In the genomic region with DNA sequence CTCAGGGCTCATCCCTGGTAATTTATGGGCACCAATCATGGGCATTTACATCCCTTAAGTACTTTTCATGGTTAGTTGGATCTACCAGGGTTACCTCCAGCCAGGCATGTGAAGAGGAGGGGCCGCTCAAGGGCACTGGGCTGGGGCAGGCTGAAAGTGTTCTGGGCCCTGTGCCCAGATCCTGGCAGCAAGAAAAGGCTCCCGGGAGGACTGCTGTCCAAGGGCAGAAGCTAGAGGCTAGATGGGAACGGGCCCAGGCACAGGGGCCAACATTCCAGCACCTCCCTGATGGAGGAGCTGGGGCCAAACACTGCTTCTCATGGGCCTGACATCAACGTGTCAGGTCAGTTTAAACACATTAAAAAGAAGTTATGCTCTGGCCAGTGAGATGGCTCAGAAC, we compare ENCODE assay signal across 10 mouse cellular contexts. TPM values are rescaled to one million over a fixed set of nuclear protein-coding genes. Genes with fewer than 3 reads are reported as not detected.
DNase-seq lines count a peak whose midpoint lies in the region; ATAC-seq lines count a peak whose summit lies in the region.
"Had no signal": no experiment of that assay in that cellular context is flagged by ENCODE, and none has a peak within 500 bp of the region (broad histone marks: within the 10 kb centered on the region; RNA-seq: fewer than 3 reads in every experiment).

No protein-coding gene starts in this region.

- no peaks in the 10 kb centered on the region for H3K9me3 ChIP-seq in hindbrain, embryonic 12.5 days (replicated peaks)
- no peaks in the 10 kb centered on the region; the same call in 1 of the 2 replicates for H3K9me3 ChIP-seq in hindbrain, embryonic 11.5 days (ENCODE audit: control insufficient read depth, low read length)
- H3K9me3 ChIP-seq in forebrain, embryonic 14.5 days (replicated peaks; ENCODE audit: control insufficient read depth, low read length): no peaks in the 10 kb centered on the region
- no peaks in the 10 kb centered on the region for H3K9me3 ChIP-seq in hindbrain, embryonic 14.5 days (ENCODE audit: control insufficient read depth, low read length)
- H3K9me3 ChIP-seq in midbrain, embryonic 16.5 days (replicated peaks; ENCODE audit: control insufficient read depth, low read length, poor library complexity, severe bottlenecking): no peaks in the 10 kb centered on the region
- H3K9me3 ChIP-seq: embryonic facial prominence, embryonic 12.5 days had no signal

- no peak for DNase-seq in hindbrain, embryonic 11.5 days (ENCODE audit: low spot score)
- DNase-seq in adrenal gland, adult 2 months: peak; percentile 93
- peak; percentile 87 for DNase-seq in forebrain, embryonic 14.5 days (ENCODE audit: low spot score)
- peak; percentile 67 for DNase-seq in hindbrain, embryonic 14.5 days (ENCODE audit: low spot score)
- DNase-seq in frontal cortex, postnatal 25 days (ENCODE audit: low spot score in 2 of 2): no peak
- no peak for DNase-seq in B cell, adult 2 months

- no peak overlapping the region for H3K27ac ChIP-seq in hindbrain, embryonic 12.5 days
- no peak overlapping the region for H3K27ac ChIP-seq in hindbrain, embryonic 11.5 days (ENCODE audit: low read depth, low read length)
- no peak overlapping the region for H3K27ac ChIP-seq in forebrain, embryonic 14.5 days (ENCODE audit: low read depth, low read length)
- no peak overlapping the region for H3K27ac ChIP-seq in hindbrain, embryonic 14.5 days
- no peak overlapping the region for H3K27ac ChIP-seq in midbrain, embryonic 16.5 days (ENCODE audit: low read length)
- H3K27ac ChIP-seq: embryonic facial prominence, embryonic 12.5 days; liver, embryonic 14.5 days had no signal

- no peaks in the 10 kb centered on the region; the same call in 1 of the 2 replicates for H3K4me1 ChIP-seq in hindbrain, embryonic 12.5 days
- H3K4me1 ChIP-seq in hindbrain, embryonic 11.5 days (replicated peaks; ENCODE audit: control insufficient read depth, insufficient read depth, low read length): no peaks in the 10 kb centered on the region; the same call in 1 of the 2 replicates
- 0 out of 2 replicates have a peak, but pooled peaks cover 2% of the 10 kb centered on the region for H3K4me1 ChIP-seq in forebrain, embryonic 14.5 days (ENCODE audit: control insufficient read depth, insufficient read depth, low read length)
- no peaks in the 10 kb centered on the region for H3K4me1 ChIP-seq in hindbrain, embryonic 14.5 days (replicated peaks; ENCODE audit: control insufficient read depth, insufficient read depth, low read length)
- H3K4me1 ChIP-seq in midbrain, embryonic 16.5 days (ENCODE audit: control insufficient read depth, insufficient read depth, low read length): no peaks in the 10 kb centered on the region
- H3K4me1 ChIP-seq: embryonic facial prominence, embryonic 12.5 days had no signal

- ATAC-seq in hindbrain, embryonic 12.5 days (ENCODE audit: low FRiP score): peak; percentile 85
- ATAC-seq in hindbrain, embryonic 11.5 days (ENCODE audit: low FRiP score): no peak
- ATAC-seq in forebrain, embryonic 14.5 days: peak; percentile 92
- ATAC-seq in hindbrain, embryonic 14.5 days (ENCODE audit: low FRiP score): peak; percentile 88; the same call in 1 of the 2 replicates
- 0 out of 2 replicates have a peak, but pooled peaks have one; percentile 48 for ATAC-seq in midbrain, embryonic 16.5 days

- 35% methylated on average over 4 of the region's 4 CpGs for WGBS in hindbrain, embryonic 12.5 days
- 49% methylated on average over 4 of the region's 4 CpGs for WGBS in hindbrain, embryonic 11.5 days
- WGBS in forebrain, embryonic 14.5 days: 15% methylated on average over 4 of the region's 4 CpGs
- WGBS in hindbrain, embryonic 14.5 days: 30% methylated on average over 4 of the region's 4 CpGs
- WGBS in midbrain, embryonic 16.5 days: 44% methylated on average over 4 of the region's 4 CpGs

- no peak overlapping the region for H3K4me3 ChIP-seq in hindbrain, embryonic 12.5 days
- no peak overlapping the region for H3K4me3 ChIP-seq in hindbrain, embryonic 11.5 days (ENCODE audit: low read depth, low read length)
- H3K4me3 ChIP-seq in forebrain, embryonic 14.5 days (ENCODE audit: low read depth, low read length): no peak overlapping the region
- no peak overlapping the region for H3K4me3 ChIP-seq in hindbrain, embryonic 14.5 days (replicated peaks; ENCODE audit: low read length)
- no peak overlapping the region for H3K4me3 ChIP-seq in midbrain, embryonic 16.5 days (ENCODE audit: low read depth, low read length)
- H3K4me3 ChIP-seq: embryonic facial prominence, embryonic 12.5 days had no signal

- no peaks in the 10 kb centered on the region for H3K36me3 ChIP-seq in hindbrain, embryonic 12.5 days
- H3K36me3 ChIP-seq in hindbrain, embryonic 11.5 days (ENCODE audit: control insufficient read depth, insufficient read depth, low read length): no peaks in the 10 kb centered on the region
- H3K36me3 ChIP-seq in forebrain, embryonic 14.5 days (ENCODE audit: control insufficient read depth, insufficient read depth, low read length): no peaks in the 10 kb centered on the region
- no peaks in the 10 kb centered on the region for H3K36me3 ChIP-seq in hindbrain, embryonic 14.5 days (replicated peaks; ENCODE audit: control insufficient read depth, insufficient read depth)
- no peaks in the 10 kb centered on the region for H3K36me3 ChIP-seq in midbrain, embryonic 16.5 days (ENCODE audit: control insufficient read depth, insufficient read depth, low read length)
- H3K36me3 ChIP-seq: embryonic facial prominence, embryonic 12.5 days had no signal

- H3K9ac ChIP-seq in hindbrain, embryonic 12.5 days: no peak overlapping the region
- H3K9ac ChIP-seq in hindbrain, embryonic 11.5 days (ENCODE audit: low read depth, low read length): no peak overlapping the region
- H3K9ac ChIP-seq in forebrain, embryonic 14.5 days (ENCODE audit: low read length): no peak overlapping the region
- H3K9ac ChIP-seq in hindbrain, embryonic 14.5 days: no peak overlapping the region
- no peak overlapping the region for H3K9ac ChIP-seq in midbrain, embryonic 16.5 days (ENCODE audit: low read depth, low read length)
- H3K9ac ChIP-seq: embryonic facial prominence, embryonic 12.5 days; liver, embryonic 14.5 days had no signal

- no peak overlapping the region for H3K4me2 ChIP-seq in hindbrain, embryonic 12.5 days (replicated peaks)
- no peak overlapping the region for H3K4me2 ChIP-seq in hindbrain, embryonic 11.5 days (replicated peaks; ENCODE audit: low read depth, low read length)
- H3K4me2 ChIP-seq in forebrain, embryonic 14.5 days (ENCODE audit: low read length): no peak overlapping the region
- H3K4me2 ChIP-seq in hindbrain, embryonic 14.5 days (replicated peaks): no peak overlapping the region
- no peak overlapping the region for H3K4me2 ChIP-seq in midbrain, embryonic 16.5 days (ENCODE audit: low read length)
- H3K4me2 ChIP-seq: embryonic facial prominence, embryonic 12.5 days had no signal

- H3K27me3 ChIP-seq in hindbrain, embryonic 12.5 days: no peaks in the 10 kb centered on the region
- H3K27me3 ChIP-seq in hindbrain, embryonic 11.5 days (ENCODE audit: control insufficient read depth, insufficient read depth, low read length): no peaks in the 10 kb centered on the region
- H3K27me3 ChIP-seq in forebrain, embryonic 14.5 days (replicated peaks; ENCODE audit: control insufficient read depth, insufficient read depth, low read length): no peaks in the 10 kb centered on the region
- H3K27me3 ChIP-seq in hindbrain, embryonic 14.5 days (ENCODE audit: control insufficient read depth, insufficient read depth, low read length): no peaks in the 10 kb centered on the region
- no peaks in the 10 kb centered on the region for H3K27me3 ChIP-seq in midbrain, embryonic 16.5 days (ENCODE audit: control insufficient read depth, insufficient read depth, low read depth, low read length)
- H3K27me3 ChIP-seq: embryonic facial prominence, embryonic 12.5 days had no signal

RNA-seq across cellular contexts. Expression of a gene that starts 51.0 kb away (rescaled TPM):
- 172 and 178 TPM in 2 replicates for polyA plus RNA-seq in hindbrain, embryonic 12.5 days (2016; fragmentation: Nextera tagmentation; extraction: Ambion mirVana)
- 171 and 175 TPM in 2 replicates for polyA plus RNA-seq in hindbrain, embryonic 11.5 days (2014; fragmentation: Nextera tagmentation; extraction: Ambion mirVana)
- total RNA-seq in adrenal gland, adult 2 months (2021): 100 to 1,000 TPM; 142 to 144 TPM
- polyA plus RNA-seq in adrenal gland, adult 2 months (2012; rRNA removed): 241 and 242 TPM in 2 replicates
- 124 and 125 TPM in 2 replicates for polyA plus RNA-seq in forebrain, embryonic 14.5 days (2014; fragmentation: Nextera tagmentation; extraction: Ambion mirVana)
- polyA plus RNA-seq in hindbrain, embryonic 14.5 days (2014; fragmentation: Nextera tagmentation; extraction: Ambion mirVana): 138 and 152 TPM in 2 replicates
- polyA plus RNA-seq in midbrain, embryonic 16.5 days (2015; fragmentation: Nextera tagmentation; extraction: Ambion mirVana): 130 and 138 TPM in 2 replicates

Comparison
In these comparisons a context has a peak if more than half of its experiments do, and no peak if none do; other contexts are left out.
1. DNase-seq: peak in adrenal gland, adult 2 months (single experiment), forebrain, embryonic 14.5 days (single experiment) and hindbrain, embryonic 14.5 days (single experiment); none in hindbrain, embryonic 11.5 days (single experiment), frontal cortex, postnatal 25 days (0 of 2) and B cell, adult 2 months (0 of 2).